Mouse (Mus musculus): ENCODE measurements around the gene Dnase1. TPM values are rescaled to one million over a fixed set of nuclear protein-coding genes. Genes with fewer than 3 reads are reported as not detected.
"Not testable (repeated sequence)": the region's sequence is repeated elsewhere in the genome, so short reads cannot be mapped to it uniquely, and the experiment has no call there.

Gene Dnase1
- polyA plus RNA-seq, 2 experiments: 0.86 TPM; not detected in 1

GRCm38 (mm10) chr16:4014040-4014668, 22.6 kb upstream of the Dnase1 start:
- ATAC-seq (ENCODE audit: insufficient read depth): no peak
- 72% methylated on average over 5 of the region's 5 CpGs for WGBS (ENCODE audit: insufficient replicate concordance)
- H3K9me3 ChIP-seq (ENCODE audit: control insufficient read depth, low read length): no peaks in the 10 kb centered on the region

GRCm38 (mm10) chr16:4016786-4017185, 20.0 kb upstream of the Dnase1 start:
- H3K4me1 ChIP-seq (replicated peaks; ENCODE audit: control insufficient read depth in 2 of 2, insufficient read depth in 2 of 2, low read length in 1 of 2): peaks cover 10 to 15% of the 10 kb centered on the region in 2 experiments
- H3K36me3 ChIP-seq (replicated peaks; ENCODE audit: control insufficient read depth, insufficient read depth, low read depth); DNase-seq (ENCODE audit: low read depth in 3 of 3, low spot score in 3 of 3); H3K27me3 ChIP-seq (ENCODE audit: control insufficient read depth, insufficient read depth, low read length); H3K9me3 ChIP-seq (ENCODE audit: control insufficient read depth, low read length); H3K4me3 ChIP-seq (ENCODE audit: insufficient read depth in 1 of 2, low read depth in 2 of 2, low read length in 2 of 2); H3K9ac ChIP-seq (replicated peaks); H3K4me2 ChIP-seq (ENCODE audit: low read depth); ATAC-seq (ENCODE audit: insufficient read depth); H3K27ac ChIP-seq: not testable (repeated sequence)
- WGBS (ENCODE audit: insufficient replicate concordance): 76% methylated on average over 17 of the region's 17 CpGs

More at GRCm38 (mm10) chr16:4014040-4014668, 22.6 kb upstream of the Dnase1 start:
- DNase-seq (ENCODE audit: low read depth in 3 of 3, low spot score in 3 of 3): no peak
- Histone ChIP-seq H3K27me3 (ENCODE audit: control insufficient read depth, insufficient read depth, low read length) (no peaks in the 10 kb centered on the region), H3K4me1 (replicated peaks; ENCODE audit: control insufficient read depth in 2 of 2, insufficient read depth in 2 of 2, low read length in 1 of 2) (peaks cover 10 to 17% of the 10 kb centered on the region in 2 experiments), H3K27ac (no peak overlapping the region), H3K36me3 (replicated peaks; ENCODE audit: control insufficient read depth, insufficient read depth, low read depth) (no peaks in the 10 kb centered on the region), H3K4me2 (ENCODE audit: low read depth) (no peak overlapping the region), H3K4me3 (ENCODE audit: insufficient read depth in 1 of 2, low read depth in 2 of 2, low read length in 2 of 2) (no peak overlapping the region), H3K9ac (replicated peaks) (no peak overlapping the region)
- TF ChIP-seq EP300 (IDR thresholded peaks at IDR 0.05; ENCODE audit: low read depth): no peak
- no peak for TF ChIP-seq CTCF (IDR thresholded peaks at IDR 0.05; ENCODE audit: low read depth)

- H3K4me2 ChIP-seq (ENCODE audit: low read depth); DNase-seq (ENCODE audit: low read depth in 3 of 3, low spot score in 3 of 3); ATAC-seq (ENCODE audit: insufficient read depth); H3K36me3 ChIP-seq (replicated peaks; ENCODE audit: control insufficient read depth, insufficient read depth, low read depth); H3K27me3 ChIP-seq (ENCODE audit: control insufficient read depth, insufficient read depth, low read length); H3K27ac ChIP-seq; H3K9ac ChIP-seq (replicated peaks); H3K4me3 ChIP-seq (ENCODE audit: insufficient read depth in 1 of 2, low read depth in 2 of 2, low read length in 2 of 2); H3K9me3 ChIP-seq (ENCODE audit: control insufficient read depth, low read length): not testable (repeated sequence)
- H3K4me1 ChIP-seq (replicated peaks; ENCODE audit: control insufficient read depth in 2 of 2, insufficient read depth in 2 of 2, low read length in 1 of 2): peaks cover 6 to 14% of the 10 kb centered on the region in 2 experiments
- 71% methylated on average over 6 of the region's 6 CpGs for WGBS (ENCODE audit: insufficient replicate concordance)
These were observed 19.3 kb upstream of the Dnase1 start for GRCm38 (mm10) chr16:4017466-4017865.

- no peak overlapping the region for H3K4me3 ChIP-seq (ENCODE audit: insufficient read depth in 1 of 2, low read depth in 2 of 2, low read length in 2 of 2)
- H3K36me3 ChIP-seq (replicated peaks; ENCODE audit: control insufficient read depth, insufficient read depth, low read depth): no peaks in the 10 kb centered on the region
- TF ChIP-seq CTCF (IDR thresholded peaks at IDR 0.05; ENCODE audit: low read depth): no peak
- no peak for TF ChIP-seq EP300 (IDR thresholded peaks at IDR 0.05; ENCODE audit: low read depth)
- ATAC-seq (ENCODE audit: insufficient read depth) (no peak), DNase-seq (ENCODE audit: low read depth in 3 of 3, low spot score in 3 of 3) (no peak)
- no peaks in the 10 kb centered on the region for H3K9me3 ChIP-seq (ENCODE audit: control insufficient read depth, low read length)
- H3K9ac ChIP-seq (replicated peaks): no peak overlapping the region
- WGBS (ENCODE audit: insufficient replicate concordance): 69% methylated on average over 1 of the region's 1 CpGs
- H3K4me1 ChIP-seq (replicated peaks; ENCODE audit: control insufficient read depth in 2 of 2, insufficient read depth in 2 of 2, low read length in 1 of 2): no peaks in the 10 kb centered on the region
- no peaks in the 10 kb centered on the region for H3K27me3 ChIP-seq (ENCODE audit: control insufficient read depth, insufficient read depth, low read length)
- no peak overlapping the region for H3K27ac ChIP-seq
- no peak overlapping the region for H3K4me2 ChIP-seq (ENCODE audit: low read depth)
These were observed 15.5 kb upstream of the Dnase1 start for GRCm38 (mm10) chr16:4021241-4021640.

GRCm38 (mm10) chr16:4022719-4023118, 14.0 kb upstream of the Dnase1 start:
- Histone ChIP-seq H3K36me3 (replicated peaks; ENCODE audit: control insufficient read depth, insufficient read depth, low read depth) (no peaks in the 10 kb centered on the region), H3K4me2 (ENCODE audit: low read depth) (no peak overlapping the region), H3K27me3 (ENCODE audit: control insufficient read depth, insufficient read depth, low read length) (no peaks in the 10 kb centered on the region), H3K9ac (replicated peaks) (no peak overlapping the region), H3K27ac (no peak overlapping the region), H3K4me1 (replicated peaks; ENCODE audit: control insufficient read depth in 2 of 2, insufficient read depth in 2 of 2, low read length in 1 of 2) (no peaks in the 10 kb centered on the region), H3K9me3 (ENCODE audit: control insufficient read depth, low read length) (no peaks in the 10 kb centered on the region), H3K4me3 (ENCODE audit: insufficient read depth in 1 of 2, low read depth in 2 of 2, low read length in 2 of 2) (no peak overlapping the region)
- 71% methylated on average over 4 of the region's 4 CpGs for WGBS (ENCODE audit: insufficient replicate concordance)
- no peak for ATAC-seq (ENCODE audit: insufficient read depth)
- DNase-seq (ENCODE audit: low read depth in 3 of 3, low spot score in 3 of 3): no peak
- TF ChIP-seq CTCF (IDR thresholded peaks at IDR 0.05; ENCODE audit: low read depth): no peak
- TF ChIP-seq EP300 (IDR thresholded peaks at IDR 0.05; ENCODE audit: low read depth): no peak

Data from liver, embryonic 14.5 days (tissue).